Mouse (Mus musculus) adrenal gland, adult 2 months (tissue): ENCODE measurements at regions not wholly inside any gene's neighbourhood (a gene's known extent, or its start where the extent isn't known, plus 50 kb on each side); places are given as distances from the start of the nearest gene placed in this dataset.
A peak's percentile ranks its signal among the peaks of the same experiment; 100 is the strongest.

Source experiments
- DNase-seq: peaks from one replicate; pipeline ENCODE4 v3.0.0; 2021

DNA sequence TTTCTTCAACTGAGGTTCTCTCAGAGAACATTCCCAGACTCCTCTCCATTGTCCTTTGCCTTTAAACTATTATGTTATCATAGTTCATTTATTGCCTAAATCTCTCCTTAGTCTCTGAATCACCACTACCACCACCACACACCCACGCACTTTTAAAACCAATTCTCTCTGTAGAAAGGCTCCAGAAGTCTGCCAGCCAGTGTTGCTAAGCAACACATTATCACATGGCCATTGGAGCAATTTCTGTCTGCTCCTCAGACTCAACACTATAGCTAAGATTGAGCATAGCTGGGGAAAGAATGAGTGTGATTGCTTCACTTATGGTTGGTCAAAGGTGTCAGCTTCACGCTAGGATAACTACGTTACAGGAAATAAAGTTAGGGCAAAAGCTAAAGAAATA lies 59.3 kb downstream of the Trap1a start:
- peak; percentile 4 for DNase-seq

GRCm38 (mm10) chrX:139416701-139417100 lies 63.5 kb upstream of the D330045A20Rik start:
- peak; percentile 44 for DNase-seq

GRCm38 (mm10) chrX:139419867-139420266 lies 60.3 kb upstream of the D330045A20Rik start:
- DNase-seq = no peak

DNA sequence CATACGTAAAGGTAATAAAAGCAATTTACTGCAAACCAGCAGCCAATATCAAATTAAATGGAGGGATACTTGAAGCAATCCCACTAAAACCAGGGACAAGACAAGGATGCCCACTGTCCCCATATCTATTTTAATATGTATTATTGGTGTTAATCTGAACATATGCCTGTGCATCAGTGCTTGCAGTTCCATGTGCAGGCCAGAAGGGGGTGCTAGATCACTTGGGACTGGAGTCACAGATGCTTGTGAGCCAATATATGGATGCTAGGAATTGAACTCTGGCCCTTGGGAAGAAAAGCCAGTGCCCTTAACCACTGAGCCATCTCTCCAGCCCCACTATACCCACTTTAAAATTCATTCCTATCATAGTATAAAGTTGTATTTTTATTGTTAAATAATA lies 55.9 kb upstream of the D330045A20Rik start:
- no peak for DNase-seq
